Mouse (Mus musculus) myocyte (in vitro differentiated cells): ENCODE results near the gene Trim7.

Experiments used
- E2F4 ChIP-seq: IDR thresholded peaks from one replicate; pipeline ENCODE4 v1.6.1; 2011; ENCODE audit warnings: mild to moderate bottlenecking, control low read depth, moderate library complexity; ENCODE audit not compliant: insufficient read depth
- MAX ChIP-seq: IDR thresholded peaks from one replicate; pipeline ENCODE4 v1.6.1; 2011; ENCODE audit warnings: low read depth, mild to moderate bottlenecking, control low read depth
- MYOD1 ChIP-seq, 3 experiments: IDR thresholded peaks; one replicate each; pipeline ENCODE4 v1.6.1; 2011; ENCODE audit warnings: control low read depth in 2 of 3, low read depth in 2 of 3, mild to moderate bottlenecking in 2 of 3, moderate library complexity in 1 of 3; ENCODE audit not compliant: insufficient read length in 2 of 3, control insufficient read depth in 1 of 3
- MYOG ChIP-seq, 3 experiments: IDR thresholded peaks; one replicate each; pipeline ENCODE4 v1.6.1; 2011; ENCODE audit warnings: control low read depth in 2 of 3, low read depth in 2 of 3, mild to moderate bottlenecking in 2 of 3; ENCODE audit not compliant: insufficient read length in 2 of 3, control insufficient read depth in 1 of 3, insufficient read depth in 1 of 3
- POLR2A ChIP-seq: IDR thresholded peaks from one replicate; pipeline ENCODE4 v1.6.1; 2011; ENCODE audit warnings: low read depth, mild to moderate bottlenecking, control low read depth, moderate library complexity; ENCODE audit not compliant: insufficient read length
- POLR2AphosphoS2 ChIP-seq: IDR thresholded peaks from one replicate; pipeline ENCODE4 v1.6.1; 2011; ENCODE audit warnings: low read depth, control low read depth; ENCODE audit not compliant: insufficient read length
- REST ChIP-seq: IDR thresholded peaks from one replicate; pipeline ENCODE4 v1.6.1; 2011; ENCODE audit warnings: mild to moderate bottlenecking, control low read depth, moderate library complexity; ENCODE audit not compliant: insufficient read depth, insufficient read length
- SRF ChIP-seq: IDR thresholded peaks from one replicate; pipeline ENCODE4 v1.6.1; 2011; ENCODE audit warnings: low read depth; ENCODE audit not compliant: control insufficient read depth, insufficient read length
- TCF12 ChIP-seq: IDR thresholded peaks from one replicate; pipeline ENCODE4 v1.6.1; 2011; ENCODE audit warnings: mild to moderate bottlenecking, control low read depth; ENCODE audit not compliant: poor library complexity, insufficient read depth, severe bottlenecking
- TCF3 ChIP-seq: IDR thresholded peaks from one replicate; pipeline ENCODE4 v1.6.1; 2011; ENCODE audit warnings: low read depth, control low read depth; ENCODE audit not compliant: insufficient read length
- USF1 ChIP-seq: IDR thresholded peaks from one replicate; pipeline ENCODE4 v1.6.1; 2011; ENCODE audit warnings: low read depth, mild to moderate bottlenecking, control low read depth, moderate library complexity

- TF ChIP-seq SRF (no peak), POLR2A (no peak), MAX (no peak), E2F4 (no peak), TCF3 (no peak), REST (no peak), MYOD1 (IDR thresholded peaks at IDR 0.05; ENCODE audit: control insufficient read depth in 1 of 3, insufficient read length in 2 of 3, low read depth in 2 of 3) (no peak), POLR2AphosphoS2 (no peak), MYOG (IDR thresholded peaks at IDR 0.05; ENCODE audit: control insufficient read depth in 1 of 3, insufficient read depth in 1 of 3, insufficient read length in 2 of 3, low read depth in 2 of 3) (no peak), USF1 (no peak), TCF12 (no peak)
Observed at GRCm38 (mm10) chr11:48810142-48810541, 15.8 kb upstream of the Trim7 start.
